Mouse (Mus musculus) kidney, adult 2 months (tissue): ENCODE results near the gene Rab26.

Experiments used
- CTCF ChIP-seq: fragments of 200-500 bp; conservative IDR thresholded peaks from 2 replicates; pipeline ENCODE4 v1.5.1; 2011; ENCODE audit warnings: low read depth, mild to moderate bottlenecking, control low read depth, low read length, moderate library complexity, mixed read lengths; ENCODE audit not compliant: insufficient read depth, insufficient read length
- POLR2A ChIP-seq: fragments of 200-500 bp; IDR thresholded peaks from one replicate; pipeline ENCODE4 v1.6.1; 2011; ENCODE audit warnings: low read depth, low read length, control low read depth

DNA sequence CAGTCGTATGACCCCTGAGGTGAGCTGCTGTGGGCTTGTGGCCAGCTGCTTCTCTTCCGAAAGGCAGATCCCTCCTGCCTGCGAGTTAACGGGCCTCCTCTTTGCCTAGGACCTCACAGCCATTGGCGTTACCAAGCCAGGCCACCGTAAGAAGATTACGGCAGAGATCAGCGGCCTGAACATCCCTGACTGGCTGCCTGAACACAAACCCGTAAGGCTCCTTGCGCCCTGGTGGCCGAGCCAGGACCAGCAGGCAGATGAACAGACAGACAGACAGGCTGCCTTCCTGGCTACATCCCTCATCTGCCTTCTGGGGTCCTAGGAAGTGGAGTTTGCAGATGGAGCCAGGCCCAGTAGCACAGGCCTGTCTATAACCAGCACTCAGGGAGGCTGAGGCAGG is 31.8 kb downstream of the Rab26 start:
- TF ChIP-seq CTCF: 0 out of 2 replicates have a peak, but pooled peaks have one; percentile 16
- TF ChIP-seq POLR2A: no peak
